Mouse (Mus musculus) cortical plate, adult 2 months (tissue): ENCODE measurements around the gene Asb3.

Experiments used
- CTCF ChIP-seq: fragments of 200-500 bp; IDR thresholded peaks from 2 replicates; pipeline ENCODE4 v1.5.1; 2011; ENCODE audit warnings: mild to moderate bottlenecking, control low read depth, low read length; ENCODE audit not compliant: insufficient read depth; ENCODE audit errors: extremely low read depth
- POLR2A ChIP-seq: fragments of 200-500 bp; IDR thresholded peaks from 2 replicates; pipeline ENCODE4 v1.6.1; 2011; ENCODE audit warnings: mild to moderate bottlenecking, low read length, control low read depth; ENCODE audit not compliant: insufficient read depth; ENCODE audit errors: extremely low read depth

- TF ChIP-seq CTCF = no peak
- TF ChIP-seq POLR2A = no peak
These were observed 35.4 kb downstream of the Asb3 start for GRCm38 (mm10) chr11:30920641-30921040.
